Mouse (Mus musculus) heart, postnatal 14 days (tissue): ENCODE results near the gene Gm20388. TPM values are rescaled to one million over a fixed set of nuclear protein-coding genes. Genes with fewer than 3 reads are reported as not detected.

Experiments
- DNase-seq, 2 experiments: peaks; one replicate each; pipeline ENCODE4 v3.0.0; 2021 to 2022
- intact Hi-C: fragments of 180-260 bp; cut with DNase I; formaldehyde crosslinking; loops from one replicate; pipeline ENCODE4 v1.15.1; 2025
- total RNA-seq, 2 experiments: library from RNA; stranded (reverse); gene quantifications; 2 replicates each; pipeline ENCODE4 v1.2.3; 2021

Gene Gm20388
- total RNA-seq, 2 experiments from 2014 or later, result 0.24 TPM; not detected in 1

GRCm38 (mm10) chr8:120292316-120293107 lies 381.9 kb downstream of the Gm20388 start:
- intact Hi-C loops, result no loop called here
- DNase-seq, result peak in 1 of 2 experiments; percentile 47

- intact Hi-C loops, result no loop called here
- no peak for DNase-seq
Observed at GRCm38 (mm10) chr8:120293421-120294357, 383.0 kb downstream of the Gm20388 start.

GRCm38 (mm10) chr8:120294982-120295870 lies 384.6 kb downstream of the Gm20388 start:
- DNase-seq, result no peak
- intact Hi-C loops, result no loop called here

- intact Hi-C loops, result no loop called here
- DNase-seq, result no peak
Observed at GRCm38 (mm10) chr8:120297000-120297399, 386.4 kb downstream of the Gm20388 start.

- no peak for DNase-seq
- intact Hi-C loops, result no loop called here
Observed at GRCm38 (mm10) chr8:120298601-120299532, 388.2 kb downstream of the Gm20388 start.

GRCm38 (mm10) chr8:120300601-120301141 lies 390.0 kb downstream of the Gm20388 start:
- intact Hi-C loops, result loop anchor here (2.0 kb wide), 1 partner anchor 18 kb away; no protein-coding TSS in a partner anchor
- peak; percentile 76 to 89 for DNase-seq

- intact Hi-C loops, result no loop called here
- no peak for DNase-seq
Observed at GRCm38 (mm10) chr8:120302941-120303675, 392.5 kb downstream of the Gm20388 start.

- DNase-seq, result no peak
Observed at GRCm38 (mm10) chr8:120304097-120304496, 393.5 kb downstream of the Gm20388 start.

GRCm38 (mm10) chr8:120305800-120306385 lies 395.3 kb downstream of the Gm20388 start:
- DNase-seq, result no peak
- intact Hi-C loops, result no loop called here

More at GRCm38 (mm10) chr8:120304097-120304496, 393.5 kb downstream of the Gm20388 start:
- intact Hi-C loops, result no loop called here

GRCm38 (mm10) chr8:120307103-120307502 lies 396.5 kb downstream of the Gm20388 start:
- intact Hi-C loops, result no loop called here
- DNase-seq, result no peak

- no peak for DNase-seq
- intact Hi-C loops, result no loop called here
Observed at GRCm38 (mm10) chr8:120307528-120307927, 396.9 kb downstream of the Gm20388 start.

GRCm38 (mm10) chr8:120308131-120308530 lies 397.5 kb downstream of the Gm20388 start:
- DNase-seq, result peak in 1 of 2 experiments; percentile 52
- intact Hi-C loops, result no loop called here

GRCm38 (mm10) chr8:120308553-120308952 lies 397.9 kb downstream of the Gm20388 start:
- peak in 1 of 2 experiments; percentile 63 for DNase-seq
- intact Hi-C loops, result no loop called here

GRCm38 (mm10) chr8:120309326-120309725 lies 398.7 kb downstream of the Gm20388 start:
- peak; percentile 70 to 73 for DNase-seq
- intact Hi-C loops, result no loop called here

- no peak for DNase-seq
- intact Hi-C loops, result no loop called here
Observed at GRCm38 (mm10) chr8:120310063-120310462, 399.4 kb downstream of the Gm20388 start.

- intact Hi-C loops, result no loop called here
- DNase-seq, result no peak
Observed at GRCm38 (mm10) chr8:120312452-120312851, 401.8 kb downstream of the Gm20388 start.

- DNase-seq, result no peak
- intact Hi-C loops, result no loop called here
Observed at GRCm38 (mm10) chr8:120313674-120314073, 403.0 kb downstream of the Gm20388 start.

GRCm38 (mm10) chr8:120314932-120315331 lies 404.3 kb downstream of the Gm20388 start:
- intact Hi-C loops, result no loop called here
- DNase-seq, result no peak
